Mouse (Mus musculus): ENCODE data around the gene Lefty1.
A peak's percentile ranks its signal among the peaks of the same experiment; 100 is the strongest.
"Not testable (repeated sequence)": the region's sequence is repeated elsewhere in the genome, so short reads cannot be mapped to it uniquely, and the experiment has no call there.

Gene Lefty1

GRCm38 (mm10) chr1:180919686-180920085 lies 15.1 kb upstream of the Lefty1 start:
- DNase-seq (ENCODE audit: low spot score in 2 of 2): no peak

GRCm38 (mm10) chr1:180922273-180923048 lies 12.4 kb upstream of the Lefty1 start:
- DNase-seq (ENCODE audit: low spot score in 2 of 2): no peak

GRCm38 (mm10) chr1:180924737-180925136 lies 10.1 kb upstream of the Lefty1 start:
- no peak for DNase-seq (ENCODE audit: low spot score in 2 of 2)

GRCm38 (mm10) chr1:180926286-180926685 lies 8.5 kb upstream of the Lefty1 start:
- DNase-seq (ENCODE audit: low spot score in 2 of 2): no peak

GRCm38 (mm10) chr1:180929599-180929998 lies 5.2 kb upstream of the Lefty1 start:
- DNase-seq (ENCODE audit: low spot score in 2 of 2): no peak

- DNase-seq (ENCODE audit: low spot score in 2 of 2): no peak
These were observed 3.7 kb upstream of the Lefty1 start for GRCm38 (mm10) chr1:180931106-180931505.

- DNase-seq (ENCODE audit: low spot score in 2 of 2): no peak
These were observed 1.2 kb upstream of the Lefty1 start for GRCm38 (mm10) chr1:180933659-180934058.

- not testable (repeated sequence) for DNase-seq (ENCODE audit: low spot score in 2 of 2)
These were observed 2.0 kb downstream of the Lefty1 start for GRCm38 (mm10) chr1:180936610-180937398.

- not testable (repeated sequence) for DNase-seq (ENCODE audit: low spot score in 2 of 2)
These were observed 2.8 kb downstream of the Lefty1 start for GRCm38 (mm10) chr1:180937631-180938030.

- DNase-seq (ENCODE audit: low spot score in 2 of 2): not testable (repeated sequence)
These were observed 4.0 kb downstream of the Lefty1 start for GRCm38 (mm10) chr1:180938781-180939180.

- DNase-seq (ENCODE audit: low spot score in 2 of 2): no peak
These were observed 6.1 kb downstream of the Lefty1 start for GRCm38 (mm10) chr1:180940776-180941460.

GRCm38 (mm10) chr1:180941726-180942125 lies 6.9 kb downstream of the Lefty1 start:
- no peak for DNase-seq (ENCODE audit: low spot score in 2 of 2)

GRCm38 (mm10) chr1:180942166-180943031 lies 7.6 kb downstream of the Lefty1 start, which contains the start of gene Tmem63a:
Gene Tmem63a, plus strand, starts transcription at chr1:180942344.
- DNase-seq (ENCODE audit: low spot score in 2 of 2): peak; percentile 13 to 21

GRCm38 (mm10) chr1:180943032-180943644 lies 8.3 kb downstream of the Lefty1 start:
- DNase-seq (ENCODE audit: low spot score in 2 of 2): no peak

- DNase-seq (ENCODE audit: low spot score in 2 of 2): no peak
These were observed 9.1 kb downstream of the Lefty1 start for GRCm38 (mm10) chr1:180943896-180944295.

GRCm38 (mm10) chr1:180944553-180944952 lies 9.7 kb downstream of the Lefty1 start:
- DNase-seq (ENCODE audit: low spot score in 2 of 2): no peak

- DNase-seq (ENCODE audit: low spot score in 2 of 2): no peak
These were observed 10.5 kb downstream of the Lefty1 start for GRCm38 (mm10) chr1:180945001-180945980.

GRCm38 (mm10) chr1:180946448-180946847 lies 11.6 kb downstream of the Lefty1 start:
- no peak for DNase-seq (ENCODE audit: low spot score in 2 of 2)

- DNase-seq (ENCODE audit: low spot score in 2 of 2): no peak
These were observed 17.4 kb downstream of the Lefty1 start for GRCm38 (mm10) chr1:180952085-180952746.

Measured in frontal cortex, postnatal 25 days (tissue).